Mouse (Mus musculus): Measurements from ENCODE around the gene 1700066M21Rik. TPM values are rescaled to one million over a fixed set of nuclear protein-coding genes. Genes with fewer than 3 reads are reported as not detected.

1700066M21Rik gene
- polyA plus RNA-seq, 1 experiment from 2014 or later, result 14.2 TPM

Other genes with a start within 250 kb of the 1700066M21Rik start
- gene Maip1, start 28.7 kb downstream of the 1700066M21Rik start, polyA plus RNA-seq (2014; fragmentation: Nextera tagmentation; extraction: Ambion mirVana), result 17.0 and 18.4 TPM in 2 replicates
- 26.9 and 31.5 TPM in 2 replicates for gene Tyw5, start 29.5 kb downstream of the 1700066M21Rik start, polyA plus RNA-seq (2014; fragmentation: Nextera tagmentation; extraction: Ambion mirVana)

Measured in forebrain, embryonic 11.5 days (tissue).